Mouse (Mus musculus): Measurements from ENCODE around the gene Gm21988.

GRCm38 (mm10) chr11:70206801-70207200 lies 32.8 kb downstream of the Gm21988 start:
- no peak for TF ChIP-seq CTCF (IDR thresholded peaks at IDR 0.05; ENCODE audit: low read depth, low read length)
- no peak for TF ChIP-seq POLR2A (IDR thresholded peaks at IDR 0.05; ENCODE audit: extremely low read depth, insufficient read depth, low read length)
